Mouse (Mus musculus): Measurements from ENCODE around the gene Nisch.
A peak's percentile ranks its signal among the peaks of the same experiment; 100 is the strongest.

- TF ChIP-seq POLR2A (IDR thresholded peaks at IDR 0.05; ENCODE audit: low read depth, low read length) (peak; percentile 85), CTCF (IDR thresholded peaks at IDR 0.05; ENCODE audit: extremely low read depth, insufficient read depth, insufficient read length, insufficient replicate concordance) (no peak)
Measured at GRCm38 (mm10) chr14:31206472-31206981, 10.2 kb downstream of the Nisch start.
